In genomic region chr17:64930816-64931428, GRCm38 (mm10) we compare ENCODE assay signal across 13 mouse cellular contexts.
DNase-seq lines count a peak whose midpoint lies in the region; ATAC-seq and TF ChIP-seq lines count a peak whose summit lies in the region.
"Had no signal": no experiment of that assay in that cellular context is flagged by ENCODE, and none has a peak within 500 bp of the region (broad histone marks: within the 10 kb centered on the region; RNA-seq: fewer than 3 reads in every experiment).

No protein-coding gene starts in this region.

- peak; percentile 25; the same call in 1 of the 2 replicates for TF ChIP-seq CTCF in gastrocnemius, adult 2 months (IDR thresholded peaks at IDR 0.05)
- TF ChIP-seq CTCF in left cerebral cortex, adult 2 months (IDR thresholded peaks at IDR 0.05): peak; percentile 25
- peak; percentile 67 for TF ChIP-seq CTCF in E14TG2a.4 (conservative IDR thresholded peaks at IDR 0.05; ENCODE audit: low read length)

- no peak for DNase-seq in gastrocnemius, adult 2 months
- DNase-seq in gastrocnemius, postnatal 10 days: no peak
- DNase-seq in left cerebral cortex, adult 2 months (ENCODE audit: extremely low spot score in 1 of 2, low spot score in 2 of 2): no peak
- no peak for DNase-seq in left cerebral cortex, adult 9 months (ENCODE audit: low spot score in 2 of 2)
- DNase-seq in spleen, postnatal 36 days (ENCODE audit: low spot score in 2 of 2): no peak
- no peak for DNase-seq in cerebellum, adult 11 months
- DNase-seq: cerebellum, adult 11-12 months; kidney, adult 9 months; lung, adult 2 months; midbrain, embryonic 14.5 days had no signal

- H3K9me3 ChIP-seq in E14TG2a.4 (ENCODE audit: low read length): no peaks in the 10 kb centered on the region

- no peaks in the 10 kb centered on the region for H3K27me3 ChIP-seq in E14TG2a.4 (ENCODE audit: insufficient read depth, low read length)

- H3K27ac ChIP-seq in gastrocnemius, adult 2 months: no peak overlapping the region
- H3K27ac ChIP-seq in left cerebral cortex, adult 2 months: no peak overlapping the region
- H3K27ac ChIP-seq: macrophage had no signal

- H3K4me3 ChIP-seq in gastrocnemius, adult 2 months: no peak overlapping the region
- H3K4me3 ChIP-seq in left cerebral cortex, adult 2 months: no peak overlapping the region
- H3K4me3 ChIP-seq in E14TG2a.4 (replicated peaks; ENCODE audit: low read length): no peak overlapping the region

- H3K4me1 ChIP-seq in E14TG2a.4 (replicated peaks; ENCODE audit: low read depth, low read length): peaks cover 6% of the 10 kb centered on the region; the same call in 1 of the 2 replicates

- H3K36me3 ChIP-seq in E14TG2a.4 (ENCODE audit: insufficient read depth, low read length): no peaks in the 10 kb centered on the region

- intact Hi-C loops in gastrocnemius, adult 2 months (cut with DNase I): no loop called here
- intact Hi-C loops in left cerebral cortex, adult 2 months (cut with DNase I): no loop called here

- peak; percentile 25; the same call in 1 of the 2 replicates for ATAC-seq in common myeloid progenitor, adult 5-6 weeks (replicated peaks; ENCODE audit: low read depth, poor library complexity, severe bottlenecking)
